Mouse (Mus musculus) thymus, postnatal 36 days (tissue): ENCODE results near the gene Cenpa.
"Not testable (repeated sequence)": the region's sequence is repeated elsewhere in the genome, so short reads cannot be mapped to it uniquely, and the experiment has no call there.

ENCODE experiments used
- DNase-seq, 2 experiments: peaks; one replicate each; pipeline ENCODE4 v3.0.0; 2022; ENCODE audit warnings: mixed read lengths in 2 of 2

Gene Cenpa

DNA sequence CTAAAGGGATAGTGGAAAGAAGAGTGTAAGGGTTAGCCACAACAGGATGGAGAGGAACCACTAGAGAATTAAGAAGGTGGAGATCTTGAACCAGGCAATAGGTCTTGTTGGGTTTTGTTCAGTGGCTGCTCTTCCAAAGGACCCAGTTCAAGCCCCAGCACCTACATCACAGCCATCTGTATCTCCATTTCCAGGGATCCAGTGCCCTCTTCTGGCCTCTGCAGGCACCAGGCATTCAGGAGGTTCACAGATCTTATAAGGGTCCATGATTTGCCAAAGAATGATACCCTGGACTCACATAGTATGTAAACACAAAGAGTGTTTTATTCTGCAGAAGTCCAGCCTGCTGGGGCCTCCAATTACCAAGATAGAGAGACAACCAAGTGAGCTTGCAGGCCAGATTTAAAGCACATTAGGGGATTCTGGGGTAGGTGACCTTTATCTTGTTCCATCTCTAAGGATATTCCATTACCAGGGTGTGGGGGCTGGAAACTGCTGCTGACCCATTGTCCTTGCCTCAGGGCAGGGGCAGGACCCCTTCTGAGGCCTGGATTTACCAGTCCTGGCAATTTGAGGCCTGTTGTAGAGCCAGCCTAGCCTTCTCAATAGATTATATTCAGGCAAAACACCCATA is 16.5 kb downstream of the Cenpa start:
- peak in 1 of 2 experiments; percentile 14 for DNase-seq

DNA sequence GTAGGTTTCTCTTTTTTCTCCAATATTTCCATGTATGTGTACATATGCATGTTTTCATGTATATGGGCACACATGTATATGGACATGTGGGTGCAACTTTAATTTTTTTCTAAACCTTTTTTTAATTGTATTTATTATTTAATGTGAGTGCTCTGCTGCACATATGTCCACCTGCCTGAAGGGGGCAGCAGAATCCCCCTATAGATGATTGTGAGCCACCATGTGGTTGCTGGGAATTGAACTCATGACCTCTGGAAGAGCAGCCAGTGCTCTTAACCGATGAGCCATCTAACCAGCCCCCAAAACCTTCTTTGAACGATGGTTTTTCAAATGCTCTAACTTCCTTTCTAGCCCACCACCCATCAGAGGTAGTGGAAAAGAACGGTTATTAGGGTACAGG is 17.4 kb downstream of the Cenpa start:
- peak in 1 of 2 experiments; percentile 8 for DNase-seq

DNA sequence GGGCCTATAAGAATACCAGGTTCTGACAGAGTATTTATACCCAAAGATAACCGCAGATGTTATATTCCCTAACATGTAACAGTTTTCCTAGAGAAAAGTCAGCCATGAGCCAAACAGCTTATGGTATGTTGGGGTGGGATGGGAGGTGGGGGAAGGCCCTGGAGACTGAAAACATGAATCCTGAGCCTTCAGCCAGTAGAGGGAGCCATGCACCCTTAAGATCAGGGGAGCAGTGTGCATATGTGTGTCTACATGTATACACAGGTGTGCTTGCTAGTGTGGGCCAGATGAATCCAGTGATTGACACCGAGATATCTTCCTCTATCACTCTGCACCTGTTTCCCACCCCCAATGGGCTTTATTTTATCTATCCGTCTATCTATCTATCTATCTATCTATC is 20.2 kb downstream of the Cenpa start:
- DNase-seq = peak in 1 of 2 experiments; percentile 11

DNA sequence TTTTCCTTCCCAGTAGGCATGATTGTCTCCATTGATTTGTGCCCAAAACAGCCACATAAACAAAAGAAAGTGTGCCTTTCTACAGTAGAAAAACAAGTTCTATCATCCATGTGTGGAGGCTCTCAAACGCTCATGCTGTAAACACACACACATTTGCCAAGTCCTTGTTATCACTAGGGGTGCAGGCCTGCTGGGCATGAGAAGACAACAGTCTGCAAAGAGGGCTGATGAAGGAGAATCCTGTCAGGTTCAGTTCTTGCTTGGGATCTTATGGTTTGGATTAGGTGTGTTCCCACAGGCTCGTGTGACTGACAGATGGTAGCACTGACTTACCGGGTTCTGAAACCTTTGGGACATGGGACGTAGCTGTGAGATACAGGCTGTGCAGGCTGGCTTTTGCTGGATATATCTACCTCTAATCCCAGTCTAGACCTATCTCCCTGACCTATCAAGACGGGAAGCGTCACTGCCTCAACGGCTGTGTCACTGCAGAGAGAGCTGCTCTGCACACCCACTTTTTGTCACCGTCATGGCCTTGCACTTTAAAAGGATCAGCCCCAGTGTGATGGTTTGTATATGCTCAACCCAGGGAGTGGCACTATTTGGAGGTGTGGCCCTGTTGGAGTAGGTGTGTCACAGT is 33.9 kb downstream of the Cenpa start:
- DNase-seq = no peak

DNA sequence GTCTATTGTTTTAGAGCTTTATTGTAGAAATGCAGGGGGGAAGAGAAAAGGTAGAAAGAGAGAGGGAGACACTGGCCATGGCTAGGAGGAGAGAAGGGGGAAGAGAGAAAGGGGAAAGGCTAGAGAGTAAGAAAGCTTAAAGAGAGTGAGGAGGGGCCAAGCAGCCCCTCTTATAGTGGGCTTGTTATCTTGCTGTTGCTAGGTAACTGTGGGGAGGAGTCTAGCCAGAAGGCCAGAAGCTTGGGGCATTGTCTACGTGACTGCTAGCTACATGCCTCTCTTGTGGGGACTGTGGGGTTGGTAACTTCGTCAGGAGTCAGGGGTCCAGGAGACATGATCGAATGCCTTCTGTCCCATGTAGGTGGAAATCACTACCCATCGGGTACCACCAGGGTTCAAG is 34.8 kb downstream of the Cenpa start:
- not testable (repeated sequence) for DNase-seq

DNA sequence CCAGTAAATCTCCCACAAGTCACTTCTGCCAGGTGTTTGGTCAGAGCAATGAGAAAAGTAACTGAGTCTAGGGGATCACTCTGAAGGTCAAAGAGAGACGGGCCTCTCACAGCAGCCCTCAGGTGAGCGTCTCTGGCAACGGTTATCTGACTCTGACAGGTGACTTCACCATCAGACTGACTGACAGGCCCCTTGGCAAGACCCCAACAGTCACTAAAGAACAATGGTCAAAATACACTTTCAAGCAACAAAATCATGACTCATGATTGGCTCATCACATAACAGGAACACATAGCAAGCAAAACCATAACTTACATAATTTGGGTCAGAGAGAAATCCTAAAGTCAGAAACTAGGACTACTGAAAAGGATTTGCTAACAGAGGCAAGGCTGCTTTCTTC is 35.3 kb downstream of the Cenpa start:
- DNase-seq = no peak

DNA sequence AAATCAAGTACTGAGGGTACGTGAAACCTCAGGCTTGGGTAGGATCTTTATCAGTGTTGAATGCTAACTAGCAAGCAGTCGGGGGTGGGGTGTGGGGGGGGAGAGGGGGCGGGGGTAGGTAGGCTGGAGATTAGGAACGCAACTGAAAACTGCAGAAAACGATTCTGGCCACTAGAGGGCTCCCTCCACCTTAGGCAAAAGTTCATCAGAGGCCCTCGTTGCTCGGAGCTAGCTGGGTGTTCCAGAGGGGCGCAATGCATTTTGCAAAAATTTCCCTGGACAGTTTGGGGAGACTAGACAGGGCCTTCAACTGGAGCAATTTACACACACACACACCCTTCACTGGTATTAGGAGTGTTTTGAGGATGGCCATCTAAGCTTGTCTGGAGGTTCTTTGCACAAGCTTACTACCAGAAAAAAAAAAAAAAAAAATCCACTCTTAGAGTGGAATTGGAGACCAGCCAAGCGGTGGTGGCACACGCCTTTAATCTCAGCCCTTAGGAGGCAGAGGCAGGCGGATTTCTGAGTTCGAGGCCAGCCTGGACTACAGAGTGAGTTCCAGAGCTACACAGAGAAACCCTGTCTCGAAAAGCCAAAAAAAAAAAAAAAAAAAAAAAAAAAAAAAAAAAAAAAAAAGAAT is 43.3 kb downstream of the Cenpa start:
- DNase-seq = peak; percentile 57 to 60

DNA sequence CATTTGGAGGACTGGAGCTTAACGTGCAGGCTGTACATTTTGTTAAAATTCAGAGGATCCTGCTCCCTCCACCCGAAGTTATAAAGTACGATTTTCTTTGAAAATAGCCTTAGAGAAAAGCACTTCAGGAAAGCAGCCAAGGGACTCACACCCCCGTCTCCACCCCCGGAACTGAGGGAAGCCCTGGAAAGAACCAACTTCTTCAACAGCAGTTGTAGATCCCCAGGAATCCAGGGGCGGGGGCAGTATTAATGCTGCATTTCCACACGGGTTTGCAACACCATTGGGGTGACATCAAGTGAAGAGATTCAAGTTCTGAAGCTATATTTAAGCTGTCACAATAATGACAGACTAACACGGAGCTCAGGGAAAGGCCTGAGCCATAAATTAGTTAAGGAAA is 43.9 kb downstream of the Cenpa start:
- DNase-seq = no peak

DNA sequence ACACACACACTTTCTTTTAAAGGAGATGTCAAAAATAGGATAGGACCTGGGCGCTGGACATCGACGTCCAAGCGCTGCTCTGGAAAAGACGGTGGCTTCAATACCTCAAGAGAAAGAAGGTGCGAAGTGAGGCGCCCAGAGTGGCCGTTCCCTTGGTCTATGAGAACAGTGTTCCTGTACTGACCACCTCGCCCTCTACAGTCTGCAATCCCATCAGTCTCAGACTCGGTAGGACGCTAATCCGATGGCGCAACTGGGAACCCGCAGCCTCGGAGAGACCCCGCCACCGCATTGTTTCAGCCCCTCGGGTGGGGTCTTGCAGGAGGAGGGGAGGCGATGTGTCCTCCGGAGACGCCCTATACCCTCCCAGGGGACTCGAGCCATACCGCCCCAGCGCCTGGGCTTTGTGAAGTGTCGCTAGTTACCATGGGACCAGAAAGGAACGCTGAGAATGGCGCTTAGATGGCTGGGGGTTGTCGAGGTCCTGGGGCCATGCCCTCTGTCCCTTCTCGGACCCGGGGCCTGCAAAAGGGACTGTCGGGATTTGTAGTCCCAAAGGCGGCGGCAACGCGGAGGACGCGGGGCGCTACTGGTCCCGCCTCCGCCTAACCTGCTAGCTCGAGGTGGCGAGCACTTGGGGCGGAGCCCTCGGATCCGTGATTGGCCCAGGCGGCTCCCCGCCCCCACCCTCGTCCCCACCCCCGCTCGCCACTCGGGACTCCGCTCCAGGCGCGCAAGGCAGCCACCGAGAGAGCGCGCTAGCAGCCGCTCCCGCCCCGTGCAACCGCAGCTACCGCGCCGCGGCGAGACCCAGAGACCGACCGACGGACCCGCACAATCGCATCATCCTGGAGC is 44.8 kb downstream of the Cenpa start, which contains the start of gene Dpysl5:
Dpysl5 (plus strand) TSS at position 418 of the 855 bp plus-strand sequence.
- peak; percentile 67 to 82 for DNase-seq

DNA sequence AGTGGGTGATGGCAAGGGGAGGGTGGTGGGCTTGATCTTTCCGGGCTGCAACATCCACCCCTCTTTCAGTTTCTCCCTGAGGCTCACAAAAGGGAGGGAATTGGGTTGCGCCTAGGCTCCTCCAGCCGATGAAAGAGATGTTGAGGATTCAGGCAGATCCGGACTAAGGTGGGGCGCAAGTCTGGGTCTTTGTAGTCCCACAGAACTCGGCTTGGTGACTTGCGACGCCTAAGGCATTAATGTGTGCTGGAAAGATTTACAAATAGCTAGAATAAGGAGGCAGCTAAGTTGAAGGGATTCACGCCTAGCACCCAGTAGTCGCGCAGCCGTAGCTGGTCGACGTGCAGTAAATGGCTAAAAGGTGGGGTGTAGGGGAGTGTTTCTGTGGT is 45.4 kb downstream of the Cenpa start:
- DNase-seq = peak in 1 of 2 experiments; percentile 6

DNA sequence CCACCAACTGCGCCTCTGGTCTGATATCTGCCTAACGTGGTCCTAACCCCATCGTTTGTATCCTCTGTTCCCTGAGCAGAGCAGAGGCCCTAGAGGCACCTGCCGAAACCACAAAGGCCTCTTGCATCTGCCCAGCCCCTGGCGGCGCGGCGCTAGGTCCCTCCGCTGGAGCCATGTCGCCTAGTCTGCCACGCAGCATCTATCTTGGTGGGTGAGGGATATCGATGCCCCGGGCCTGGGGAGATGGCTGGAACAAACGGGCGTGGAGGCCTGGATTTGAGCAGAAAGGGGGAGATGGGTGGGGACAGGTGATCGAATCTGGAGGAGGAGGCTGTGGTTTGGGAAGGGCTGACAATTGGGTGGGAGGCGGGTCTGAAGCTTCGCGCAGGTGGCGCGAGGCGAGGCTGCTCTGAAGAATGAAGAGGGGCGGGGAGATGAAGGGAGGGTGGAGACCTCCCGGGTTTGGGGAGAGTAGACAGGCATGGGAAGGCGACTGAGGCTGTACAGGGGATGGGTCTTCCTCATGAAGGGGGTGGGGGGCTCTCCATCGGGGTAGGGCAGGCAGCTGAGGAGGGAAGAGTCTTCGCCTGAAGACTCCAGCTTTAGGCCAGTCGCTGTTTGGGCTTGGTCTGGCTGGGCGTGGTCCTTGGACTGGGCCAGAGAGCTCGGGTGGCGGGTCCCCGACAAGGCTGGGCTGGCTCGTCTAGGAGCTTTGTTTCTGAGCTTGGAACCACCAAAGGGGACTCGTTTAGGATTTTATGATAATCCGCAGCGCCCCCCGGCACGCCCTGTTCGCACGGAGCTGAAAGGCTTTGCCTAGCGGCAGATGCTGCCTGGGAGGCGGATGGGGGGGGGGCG is 46.1 kb downstream of the Cenpa start:
- peak; percentile 32 to 44 for DNase-seq

DNA sequence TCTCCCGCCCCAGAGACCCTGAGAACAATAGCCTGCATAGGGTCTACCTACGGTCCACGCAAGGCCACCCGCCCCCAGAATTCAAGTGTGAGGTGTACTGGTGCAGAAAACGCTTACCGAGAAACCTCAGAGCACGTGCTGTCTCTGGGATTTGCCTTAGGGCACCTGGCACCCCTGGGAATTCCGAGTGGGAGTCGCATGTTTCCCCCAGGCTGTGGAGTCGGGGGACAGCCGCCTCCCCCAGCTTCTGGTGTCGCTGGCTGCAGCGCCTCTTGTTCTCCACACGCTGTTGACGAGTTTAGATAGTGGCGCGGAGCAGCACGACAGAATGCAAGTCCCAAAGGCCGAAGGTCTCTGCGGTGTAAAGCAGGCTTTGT is 46.7 kb downstream of the Cenpa start:
- peak in 1 of 2 experiments; percentile 8 for DNase-seq

DNA sequence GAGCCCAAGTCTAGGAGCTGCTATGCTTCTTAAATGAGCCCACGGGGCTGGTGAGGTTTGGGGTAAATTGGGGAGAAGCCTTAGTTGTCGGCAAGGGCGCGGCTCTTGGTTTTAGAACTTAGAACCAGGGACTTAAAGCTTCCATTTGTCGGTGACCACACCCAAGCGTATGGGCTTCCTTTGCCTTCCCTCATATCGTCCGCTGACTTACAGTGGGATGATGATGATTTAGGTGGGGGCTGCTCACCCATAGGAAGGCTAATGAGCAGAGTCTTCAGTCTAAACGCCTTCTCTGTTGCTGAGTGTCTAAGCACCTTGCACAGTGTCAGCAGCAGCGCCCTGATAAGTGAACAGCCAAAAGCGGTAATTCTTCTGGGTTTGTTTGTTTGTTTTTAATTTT is 47.1 kb downstream of the Cenpa start:
- DNase-seq = no peak

DNA sequence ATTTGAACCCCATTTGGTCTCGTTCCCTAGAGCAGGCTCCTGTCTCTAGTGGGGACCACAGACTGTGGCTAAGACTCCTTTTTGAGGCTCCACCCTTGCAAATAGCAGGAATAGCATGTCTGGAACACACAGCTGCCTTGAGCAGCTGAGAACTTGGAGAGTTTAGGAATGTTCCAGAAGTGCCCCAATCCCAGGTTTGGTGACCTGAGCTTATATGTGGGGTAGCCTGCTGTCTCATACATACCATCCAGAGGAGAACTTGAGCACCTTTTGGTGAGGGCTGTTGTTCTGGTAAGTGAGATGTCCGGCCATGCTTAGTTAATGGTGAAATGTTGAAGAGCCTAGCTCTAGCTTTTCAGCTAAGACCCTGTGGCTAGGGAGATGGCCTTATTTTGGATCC is 49.7 kb downstream of the Cenpa start:
- no peak for DNase-seq

DNA sequence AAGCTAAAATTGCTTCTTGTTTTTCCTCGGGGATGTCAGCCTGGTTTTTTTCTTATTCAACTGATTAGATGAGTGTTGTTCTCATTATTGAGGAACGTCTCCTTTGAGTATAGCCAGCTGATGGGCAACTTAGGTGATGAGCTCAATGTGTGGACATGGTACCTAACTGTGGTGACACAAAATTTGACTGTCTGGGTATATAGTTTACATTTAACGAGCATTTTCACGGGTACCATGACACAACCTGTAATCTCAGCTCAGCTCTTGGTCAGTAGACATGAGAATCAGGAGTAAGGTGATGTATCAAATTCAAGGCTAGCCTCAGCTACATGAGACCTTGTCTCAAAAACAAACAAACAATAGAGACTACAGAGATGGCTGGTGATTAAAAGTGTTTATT is 50.9 kb downstream of the Cenpa start:
- no peak for DNase-seq

DNA sequence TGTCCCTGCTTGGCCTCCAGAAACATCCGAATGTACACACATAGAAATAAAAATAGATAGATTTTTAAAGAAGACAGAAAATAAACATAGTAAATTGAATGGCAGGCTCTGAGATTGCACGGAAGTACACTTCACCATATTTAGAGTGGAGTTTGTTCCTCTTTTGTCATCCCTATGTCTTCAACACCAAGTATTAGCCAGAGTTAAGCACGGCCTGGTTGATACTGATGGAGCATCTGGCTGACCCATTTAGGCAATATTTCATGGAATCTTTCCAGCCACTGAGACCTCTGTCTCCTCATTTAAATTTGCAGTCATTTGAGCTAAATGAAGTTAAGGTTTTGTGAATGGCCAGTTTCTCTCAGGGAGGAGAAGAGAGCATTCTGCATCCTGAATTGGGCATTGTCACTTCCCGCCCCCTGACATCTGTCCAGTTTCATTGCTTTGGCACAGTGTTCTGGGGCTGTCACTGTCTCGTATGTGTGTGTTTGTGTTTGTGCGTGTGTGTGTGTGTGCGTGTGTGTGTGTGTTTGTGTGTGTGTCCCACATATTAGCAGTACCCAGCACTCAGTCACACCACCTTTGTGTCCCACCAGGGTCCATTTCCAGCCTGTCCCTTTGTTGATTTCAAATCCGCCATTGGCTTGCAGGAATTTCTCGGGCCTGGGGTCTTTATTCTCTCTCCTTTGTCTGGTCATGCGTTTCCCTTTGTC is 51.6 kb downstream of the Cenpa start:
- no peak for DNase-seq

DNA sequence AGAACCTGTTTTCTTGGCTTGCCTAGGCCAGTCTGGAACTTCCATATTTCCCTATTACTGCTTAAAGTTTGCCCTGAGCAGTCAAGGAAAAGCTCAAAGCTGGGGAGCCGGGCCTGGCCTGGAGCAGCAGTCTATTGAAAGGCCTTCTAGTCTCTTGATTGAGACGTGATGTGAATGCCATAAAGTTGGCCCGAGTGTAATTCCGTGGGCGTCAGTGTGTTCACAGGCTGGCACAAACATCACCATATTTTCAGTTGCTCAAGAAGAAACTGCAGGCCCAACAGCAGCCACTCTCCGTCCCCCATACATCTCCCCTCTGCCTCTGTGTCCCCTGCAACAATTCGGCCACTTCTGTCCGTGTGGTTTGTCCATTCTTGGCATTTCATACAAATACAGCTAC is 55.4 kb downstream of the Cenpa start:
- no peak for DNase-seq
